Mouse (Mus musculus): ENCODE results near the gene Fer1l5.

Fer1l5 gene

GRCm38 (mm10) chr1:36371934-36372845, at the start of gene Fer1l5:
TSS of gene Fer1l5 (plus strand) at chr1:36372291.
- DNase-seq (ENCODE audit: low spot score) = no peak

DNA sequence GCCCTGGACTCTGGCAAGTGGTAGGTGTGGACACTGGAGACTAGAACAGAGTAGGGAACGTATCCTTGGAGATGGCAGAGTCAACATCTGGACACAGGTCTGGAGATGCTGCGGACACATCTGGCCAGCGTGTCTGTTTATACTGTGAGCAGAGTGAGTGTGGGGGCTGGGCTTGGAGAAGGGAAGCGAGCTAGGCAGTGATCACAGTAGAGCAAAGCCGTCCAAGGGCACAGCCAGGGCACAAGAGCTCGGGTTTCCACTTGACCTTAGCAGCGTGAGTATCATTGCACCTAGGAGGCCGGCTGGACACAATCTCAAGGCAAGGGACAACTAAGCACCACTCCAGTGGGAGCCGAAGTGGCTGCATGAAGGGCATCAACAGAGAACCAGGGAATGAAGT, 49.0 kb upstream of the Fer1l5 start:
- no peak for DNase-seq (ENCODE audit: low spot score)

DNA sequence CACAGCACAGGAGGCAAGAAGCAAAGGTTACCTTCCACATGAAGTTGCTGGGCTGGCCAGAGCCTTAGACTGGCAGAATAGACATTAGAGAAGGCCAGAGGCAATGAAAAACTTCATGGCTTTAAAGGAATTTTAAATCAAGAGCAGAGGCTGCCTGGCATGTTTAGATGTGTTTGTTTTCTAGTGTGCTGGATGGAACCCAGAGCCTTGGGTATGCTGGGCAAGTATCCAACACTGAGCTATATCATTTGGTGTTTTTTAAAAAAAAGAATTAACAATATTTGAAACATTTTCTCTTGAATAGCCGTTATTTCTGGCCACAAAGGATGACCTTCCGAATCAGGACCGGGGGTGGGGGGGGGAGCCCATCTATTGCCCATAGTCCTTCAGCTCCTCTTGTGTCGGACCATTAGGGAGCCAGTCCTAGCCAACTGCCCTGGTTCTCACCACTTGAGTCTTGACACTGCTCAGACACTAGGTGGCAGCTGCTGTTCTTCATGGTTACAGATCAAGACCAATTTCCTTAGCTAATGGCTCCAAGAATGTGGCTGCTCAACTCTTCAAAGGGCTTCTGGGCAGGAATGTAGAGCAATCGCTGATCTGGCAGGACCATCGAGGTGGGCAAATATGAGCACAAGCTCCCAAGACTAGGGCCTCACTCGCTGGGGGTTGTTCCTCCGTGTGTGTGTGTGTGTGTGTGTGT, 48.2 kb upstream of the Fer1l5 start:
- DNase-seq (ENCODE audit: low spot score) = no peak

- DNase-seq (ENCODE audit: low spot score) = no peak
Observed at GRCm38 (mm10) chr1:36325900-36326321, 46.2 kb upstream of the Fer1l5 start.

GRCm38 (mm10) chr1:36326815-36327214, 45.3 kb upstream of the Fer1l5 start:
- no peak for DNase-seq (ENCODE audit: low spot score)

DNA sequence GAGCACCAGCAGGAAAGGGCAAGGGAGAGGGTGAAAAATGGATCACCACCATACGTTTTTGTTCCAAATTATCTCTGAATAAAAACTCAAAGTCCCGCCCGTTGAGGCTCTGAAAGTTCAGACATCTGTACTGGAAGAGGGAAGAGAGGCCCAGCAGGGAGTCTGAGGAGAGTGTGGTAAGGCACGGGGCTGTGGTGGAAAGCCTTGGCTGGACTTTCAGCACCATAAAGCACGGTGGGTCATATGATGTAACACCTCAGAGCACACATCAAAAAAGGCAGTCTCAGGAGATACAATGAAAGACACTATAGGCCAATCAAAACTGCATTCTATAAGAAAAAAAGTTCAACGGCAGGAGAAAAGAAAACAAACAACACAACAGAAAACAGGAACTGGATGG, 40.3 kb upstream of the Fer1l5 start:
- DNase-seq (ENCODE audit: low spot score) = no peak

DNA sequence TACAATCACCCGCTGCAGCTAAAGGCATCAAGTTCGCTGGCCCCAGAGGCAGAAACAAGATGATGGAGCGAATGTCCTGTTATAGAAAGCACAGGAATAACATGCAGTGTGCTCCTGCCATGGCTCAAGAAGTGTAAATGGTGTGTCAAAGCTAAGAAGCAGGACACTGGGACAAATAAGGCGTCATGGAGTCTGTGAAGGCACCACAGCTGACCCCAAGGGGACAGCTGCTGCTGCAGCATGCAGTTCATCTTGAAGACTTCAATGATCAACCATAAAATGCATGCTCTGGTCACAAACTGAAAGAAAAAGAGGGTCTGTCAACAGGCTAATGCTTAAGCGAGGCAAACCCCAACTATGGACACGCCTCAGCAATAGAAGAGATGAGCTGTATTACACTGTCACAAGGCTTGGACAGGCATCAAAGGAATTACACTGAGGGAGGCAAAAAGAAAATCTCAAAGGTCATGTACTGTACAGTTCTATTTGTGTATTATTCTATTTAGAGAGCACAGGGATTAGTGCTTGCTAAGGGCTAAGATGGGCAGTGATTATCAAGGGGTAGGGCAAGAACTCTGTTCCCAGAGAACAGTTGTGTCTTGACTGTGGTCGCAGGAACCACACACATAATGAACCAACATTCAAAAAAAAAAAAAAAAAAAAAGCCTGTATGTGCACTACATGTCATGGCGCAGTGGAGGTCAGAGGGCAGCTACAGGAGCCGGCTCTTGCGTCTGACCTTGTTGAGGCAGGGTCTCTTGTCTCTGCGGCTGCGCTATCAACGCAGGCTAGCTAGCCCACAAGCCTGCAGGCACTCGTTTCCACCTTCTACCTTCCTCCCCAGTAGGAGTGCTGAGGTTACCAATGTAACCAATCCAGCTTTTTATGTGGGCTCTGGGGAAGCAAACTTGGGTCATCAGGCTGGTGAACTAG, 38.9 kb upstream of the Fer1l5 start:
- DNase-seq (ENCODE audit: low spot score) = no peak

- DNase-seq (ENCODE audit: low spot score) = no peak
Observed at GRCm38 (mm10) chr1:36342547-36342946, 29.5 kb upstream of the Fer1l5 start.

- no peak for DNase-seq (ENCODE audit: low spot score)
Observed at GRCm38 (mm10) chr1:36352351-36352750, 19.7 kb upstream of the Fer1l5 start.

DNA sequence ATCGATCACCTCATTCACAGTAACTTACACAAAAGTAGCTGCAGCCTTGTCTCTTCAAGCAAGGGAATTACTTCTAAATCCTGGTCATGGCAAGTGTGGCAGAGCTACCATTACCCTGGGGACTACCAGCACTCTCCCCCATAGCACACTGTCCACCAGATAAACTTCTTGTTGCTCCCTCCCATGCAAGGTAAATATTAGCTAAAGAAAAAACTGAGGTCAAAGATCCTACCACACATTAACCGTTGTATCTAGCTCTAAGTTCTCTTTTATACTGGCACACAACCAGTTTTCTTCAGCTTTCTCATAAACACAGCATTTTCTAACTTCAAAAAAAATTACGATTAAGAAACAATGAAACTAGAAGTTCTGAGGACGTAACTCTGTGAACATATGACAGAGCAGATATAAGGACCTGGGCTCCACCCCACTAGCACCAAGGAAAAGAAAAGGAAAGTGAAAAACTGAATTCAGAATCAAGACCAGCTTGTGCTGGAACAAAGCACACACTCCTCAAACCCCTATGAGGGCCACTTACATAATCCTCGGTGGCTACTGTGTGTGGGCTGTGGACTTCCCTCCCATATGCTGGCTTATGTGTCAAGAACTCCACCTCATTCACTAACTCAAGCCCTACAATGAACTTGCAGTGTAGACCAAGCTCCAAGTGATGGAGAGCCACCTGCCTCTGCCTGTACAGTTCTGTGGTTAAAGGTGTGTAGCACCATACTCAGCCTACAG, 15.0 kb upstream of the Fer1l5 start:
- no peak for DNase-seq (ENCODE audit: low spot score)

DNA sequence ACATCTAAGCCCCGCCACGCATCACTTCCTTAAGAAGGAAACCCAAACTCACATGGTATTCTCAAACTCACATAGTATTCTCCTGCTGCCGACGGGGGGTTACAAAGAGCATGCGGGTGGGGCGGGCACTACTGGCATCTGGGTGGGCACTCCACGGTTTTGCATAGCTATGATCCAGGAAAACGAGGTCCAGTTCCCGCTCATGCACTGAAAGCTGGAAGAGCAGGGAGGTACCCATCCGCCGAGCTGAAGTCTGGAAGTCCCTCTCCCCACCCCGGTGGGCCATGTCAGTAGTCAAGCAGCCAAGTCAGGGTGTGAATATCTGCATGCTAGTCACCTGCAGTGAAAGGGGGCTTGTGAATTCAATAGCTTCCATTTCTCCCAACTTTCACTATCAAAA, 4.4 kb upstream of the Fer1l5 start:
- no peak for DNase-seq (ENCODE audit: low spot score)

DNA sequence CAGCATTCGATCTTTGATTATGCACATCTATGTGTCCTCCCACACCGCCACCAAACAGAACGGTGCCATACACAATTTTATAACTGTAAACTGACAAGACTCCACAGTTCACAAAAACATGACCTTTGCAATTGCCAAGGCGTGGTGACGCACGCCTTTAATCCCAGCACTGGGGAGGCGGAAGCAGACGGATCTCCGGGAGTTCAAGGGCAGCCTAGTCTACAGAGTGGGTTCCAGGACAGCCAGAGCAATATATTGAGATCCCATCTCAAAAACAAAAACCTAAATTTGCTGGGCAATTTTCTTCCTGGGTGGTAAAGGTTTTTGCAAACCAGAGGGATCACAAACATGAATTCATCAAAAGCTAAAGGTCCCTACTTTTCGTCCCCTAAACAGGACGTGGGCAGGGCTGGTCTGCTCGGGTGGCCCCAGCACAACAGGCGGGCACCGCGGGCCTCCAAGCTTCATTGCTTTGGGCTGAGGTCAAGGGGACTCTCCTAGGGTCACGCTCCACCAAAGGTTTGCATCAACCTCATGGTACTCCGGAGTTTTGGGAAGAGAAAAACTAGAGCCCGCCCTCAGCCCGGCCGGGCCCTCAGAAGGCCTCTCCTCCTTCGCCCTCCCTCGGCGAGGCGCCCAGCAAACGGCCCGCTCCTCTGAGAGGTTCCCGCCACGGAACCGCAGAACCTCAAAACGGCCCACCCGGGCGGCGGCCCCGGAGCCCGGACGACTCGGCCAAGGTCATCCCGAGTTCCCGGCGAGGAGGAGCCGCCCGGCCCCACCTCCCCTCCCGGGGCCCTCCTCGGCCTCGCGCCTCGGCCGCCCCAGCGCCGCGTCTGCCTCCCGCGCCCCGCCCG, 3.8 kb upstream of the Fer1l5 start:
- DNase-seq (ENCODE audit: low spot score) = no peak

- peak; percentile 91 for DNase-seq (ENCODE audit: low spot score)
Observed at GRCm38 (mm10) chr1:36368969-36369645, 3.0 kb upstream of the Fer1l5 start, which contains the start of gene Kansl3. TSS of gene Kansl3 (minus strand) at chr1:36369181.

- DNase-seq (ENCODE audit: low spot score) = no peak
Observed at GRCm38 (mm10) chr1:36370918-36371317, 1.2 kb upstream of the Fer1l5 start.

- no peak for DNase-seq (ENCODE audit: low spot score)
Observed at GRCm38 (mm10) chr1:36378880-36379279, 6.8 kb downstream of the Fer1l5 start.

DNA sequence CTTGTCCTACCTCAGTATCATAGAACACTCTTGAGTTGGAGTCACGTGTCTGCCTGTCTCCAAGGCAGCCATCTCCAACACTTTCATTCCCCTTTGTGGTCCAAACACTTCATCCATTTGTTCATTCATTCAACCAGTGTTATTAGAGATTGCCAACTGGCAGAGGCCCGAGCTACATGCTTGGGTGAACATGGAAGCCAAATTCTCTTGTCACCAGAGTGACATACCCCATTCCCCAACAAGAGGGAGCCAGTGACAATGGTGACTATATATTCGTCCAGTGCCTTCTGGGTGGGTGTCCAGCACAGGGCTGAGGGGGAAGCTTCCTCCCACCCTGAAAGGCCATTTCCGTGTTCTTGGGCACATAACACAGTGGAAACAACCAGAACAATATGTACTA, 7.5 kb downstream of the Fer1l5 start:
- no peak for DNase-seq (ENCODE audit: low spot score)

- no peak for DNase-seq (ENCODE audit: low spot score)
Observed at GRCm38 (mm10) chr1:36397041-36397440, 24.9 kb downstream of the Fer1l5 start.

- no peak for DNase-seq (ENCODE audit: low spot score)
Observed at GRCm38 (mm10) chr1:36401509-36401908, 29.4 kb downstream of the Fer1l5 start.

GRCm38 (mm10) chr1:36404531-36404930, 32.4 kb downstream of the Fer1l5 start:
- no peak for DNase-seq (ENCODE audit: low spot score)

- DNase-seq (ENCODE audit: low spot score) = no peak
Observed at GRCm38 (mm10) chr1:36429511-36429910, 57.4 kb downstream of the Fer1l5 start.
